Mouse (Mus musculus) lung, postnatal 4 days (tissue): Measurements from ENCODE around the gene Mgat4d.
"Not testable (repeated sequence)": the region's sequence is repeated elsewhere in the genome, so short reads cannot be mapped to it uniquely, and the experiment has no call there.

ENCODE experiments used
- DNase-seq, 2 experiments: peaks; one replicate each; pipeline ENCODE4 v3.0.0; 2021

Gene Mgat4d

DNA sequence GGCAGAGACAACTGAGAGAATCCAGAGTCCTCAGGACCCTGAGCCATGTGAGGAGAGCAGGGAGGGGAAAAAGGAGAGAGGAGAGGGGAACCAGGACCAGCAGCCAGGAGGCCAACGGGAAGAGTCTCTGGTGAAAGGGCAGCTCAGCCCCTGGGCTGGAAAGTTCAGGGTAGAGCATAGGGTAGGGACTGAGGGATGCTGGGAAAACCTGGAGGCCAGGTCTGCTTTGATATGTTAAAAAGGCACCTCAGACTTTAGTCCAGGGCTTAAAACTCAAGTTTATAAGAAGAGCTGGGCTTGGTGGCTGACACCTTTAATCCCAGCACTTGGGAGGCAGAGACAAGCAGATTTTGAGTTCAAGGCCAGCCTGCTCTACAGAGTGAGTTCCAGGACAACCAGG is 44.2 kb downstream of the Mgat4d start:
- no peak for DNase-seq

- DNase-seq: no peak
Measured at GRCm38 (mm10) chr8:83394325-83394724, 46.1 kb downstream of the Mgat4d start.

DNA sequence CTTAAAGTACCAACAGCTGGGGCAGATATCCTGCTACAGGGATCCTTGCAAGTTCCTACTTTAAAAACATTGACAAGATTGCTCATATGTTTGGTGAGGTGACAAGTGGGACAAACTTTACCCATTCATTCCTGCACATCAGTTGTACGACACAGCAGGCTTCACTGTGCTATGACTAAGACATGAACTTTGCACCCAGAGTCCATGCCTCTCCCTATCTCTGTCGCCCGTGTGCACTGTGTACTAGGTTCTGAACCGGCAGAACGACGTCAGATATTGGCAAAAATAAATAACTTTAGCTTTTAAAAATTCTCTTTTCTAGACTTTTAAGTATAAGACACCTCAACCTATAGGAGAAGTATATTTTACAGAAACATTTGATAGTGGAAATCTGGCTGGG is 48.4 kb downstream of the Mgat4d start:
- no peak for DNase-seq

- no peak for DNase-seq
Measured at GRCm38 (mm10) chr8:83397726-83398125, 49.5 kb downstream of the Mgat4d start.

DNA sequence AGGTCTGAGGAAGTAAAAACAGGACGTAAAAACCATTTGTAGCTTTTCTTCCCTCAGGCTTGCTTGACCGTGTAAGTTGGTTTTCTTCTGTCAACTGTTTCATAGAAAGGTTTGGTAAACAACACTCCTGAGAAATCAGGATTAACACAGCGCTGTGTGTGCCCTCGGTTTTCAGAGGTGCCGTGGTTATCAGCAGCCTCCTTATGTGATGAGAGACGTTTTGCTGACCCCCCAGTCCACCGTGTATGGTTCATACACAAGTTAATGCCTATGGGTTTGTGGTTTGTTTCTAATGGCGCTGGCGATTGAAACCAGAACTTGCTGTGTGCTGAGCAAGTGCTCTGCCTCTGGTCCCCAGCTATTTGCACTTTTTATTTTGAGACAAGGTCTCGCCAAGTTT is 57.3 kb downstream of the Mgat4d start:
- DNase-seq: no peak

DNA sequence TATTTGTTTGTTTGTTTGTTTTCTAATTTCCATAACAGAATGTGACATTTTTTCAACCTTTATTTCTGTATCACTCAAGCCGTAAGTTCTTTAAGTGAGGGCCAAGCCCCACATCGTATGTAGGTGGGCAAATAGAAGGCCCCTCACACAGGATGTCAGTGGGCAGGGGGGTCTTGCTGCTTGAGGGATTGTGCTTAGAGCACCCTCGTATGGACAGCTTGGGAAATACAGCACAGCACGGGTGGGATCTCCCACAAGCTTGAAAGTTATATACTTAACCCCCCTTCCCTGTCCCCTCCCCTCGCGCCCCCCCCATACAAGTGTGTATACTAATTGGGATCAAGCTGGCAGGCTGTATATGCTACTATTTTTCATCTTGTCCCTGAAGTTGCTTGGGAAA is 58.6 kb downstream of the Mgat4d start:
- no peak for DNase-seq

- DNase-seq: no peak
Measured at GRCm38 (mm10) chr8:83408496-83408895, 60.2 kb downstream of the Mgat4d start.

- DNase-seq: no peak
Measured at GRCm38 (mm10) chr8:83416878-83417277, 68.6 kb downstream of the Mgat4d start.

- no peak for DNase-seq
Measured at GRCm38 (mm10) chr8:83417970-83418369, 69.7 kb downstream of the Mgat4d start.

GRCm38 (mm10) chr8:83418805-83419516 is 70.7 kb downstream of the Mgat4d start:
- peak; percentile 25 to 53 for DNase-seq

DNA sequence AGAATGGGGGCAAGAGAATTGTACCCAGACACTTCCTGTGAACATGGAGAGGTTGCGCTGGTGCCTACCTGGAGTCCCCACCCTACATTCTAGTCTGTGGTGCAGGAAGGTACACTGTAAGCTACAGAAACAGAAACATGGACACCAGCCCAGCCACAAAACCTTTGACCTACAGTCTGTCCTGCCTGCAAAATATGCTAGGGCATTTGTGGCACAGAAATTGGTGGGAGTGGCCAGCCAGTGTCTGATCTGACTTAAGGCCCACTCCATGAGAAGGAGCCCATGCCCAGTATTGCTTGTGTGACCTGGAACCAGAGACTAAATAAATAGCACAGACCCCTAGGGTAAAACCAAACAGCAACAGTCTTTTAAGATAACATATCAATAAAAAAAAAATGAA is 73.1 kb downstream of the Mgat4d start:
- no peak for DNase-seq

DNA sequence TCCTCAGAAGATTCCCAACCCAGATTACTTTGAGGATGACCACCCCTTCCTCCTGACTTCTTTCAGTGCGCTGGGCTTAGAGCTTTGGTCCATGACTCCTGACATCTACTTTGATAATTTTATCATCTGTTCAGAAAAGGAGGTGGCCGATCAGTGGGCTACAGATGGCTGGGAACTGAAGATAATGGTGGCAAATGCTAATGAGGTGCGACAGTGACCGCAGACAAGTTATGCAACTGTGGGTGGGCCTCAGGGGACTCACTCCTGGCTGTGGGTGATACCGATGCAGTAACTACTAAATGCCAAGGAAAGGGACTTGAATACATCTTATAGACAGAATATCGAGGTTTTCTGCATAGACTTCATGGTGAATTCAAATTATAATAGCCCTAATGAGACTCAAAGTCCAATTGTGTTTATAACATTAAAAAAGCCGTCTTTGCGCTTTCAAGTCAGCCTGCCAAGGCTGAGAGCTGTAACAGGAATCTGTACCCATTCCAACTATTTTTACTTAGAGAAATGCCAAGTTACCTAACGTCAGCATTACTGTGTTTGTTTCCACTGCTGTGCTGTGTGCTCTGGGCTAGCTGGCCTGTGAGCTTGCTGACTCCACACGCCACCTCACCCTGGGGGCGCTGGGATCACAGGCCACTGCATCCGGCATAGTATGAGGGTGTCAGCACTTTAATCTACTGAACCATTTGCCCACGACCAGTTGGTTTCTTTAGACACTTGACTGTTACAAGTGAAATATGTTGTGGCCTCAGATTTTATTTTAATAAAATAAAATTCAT is 75.0 kb downstream of the Mgat4d start:
- peak in 1 of 2 experiments; percentile 48 for DNase-seq

DNA sequence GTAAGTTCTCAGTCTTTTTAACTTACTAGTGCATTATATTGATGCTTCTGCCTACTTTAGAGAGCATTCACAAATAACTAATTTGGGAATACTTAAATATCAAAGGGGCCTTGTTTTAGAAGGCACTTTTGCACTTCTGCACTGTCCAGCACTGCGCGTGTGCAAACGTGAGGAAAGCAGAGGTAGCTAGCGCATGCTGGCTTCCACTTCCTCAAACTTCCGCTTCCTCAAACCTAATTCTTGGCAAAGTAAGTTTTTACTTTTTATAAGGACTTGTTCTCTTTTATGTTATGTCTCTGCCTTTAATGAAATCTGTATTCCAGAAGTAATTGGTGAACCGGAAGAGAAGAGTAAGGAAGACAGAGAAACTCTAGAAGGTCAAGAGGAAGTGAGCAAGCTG is 76.9 kb downstream of the Mgat4d start:
- no peak for DNase-seq

DNA sequence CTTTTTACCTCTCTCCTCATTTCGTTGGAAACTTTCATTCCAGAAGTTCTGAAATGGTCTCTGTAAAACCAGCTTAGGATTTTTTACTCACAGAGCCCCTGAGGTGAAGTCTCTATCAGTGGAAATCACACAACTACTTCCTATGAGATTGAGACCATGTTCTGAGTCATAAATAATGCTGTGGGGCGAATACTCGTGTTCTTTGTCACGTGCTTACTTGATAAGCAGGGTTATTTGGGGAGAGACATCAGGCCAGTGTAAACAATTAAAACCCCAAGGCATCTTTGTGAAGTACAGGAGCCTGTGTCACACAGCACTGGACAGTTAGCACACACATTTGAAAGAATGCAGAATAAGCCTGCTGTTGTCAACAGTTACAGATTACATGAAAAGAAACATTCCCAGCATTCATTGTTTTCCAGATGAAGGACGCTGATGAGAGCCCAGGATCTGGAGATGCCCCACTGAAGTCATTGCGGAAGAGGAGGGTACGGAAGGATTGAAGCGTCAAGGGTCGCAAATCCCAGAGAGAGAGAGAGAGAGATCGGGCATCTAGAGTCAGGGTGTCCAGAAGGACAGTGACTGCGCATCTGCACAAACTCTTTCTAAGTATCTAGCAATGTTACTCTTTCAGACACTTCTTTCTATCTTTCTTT is 78.0 kb downstream of the Mgat4d start:
- DNase-seq: no peak

DNA sequence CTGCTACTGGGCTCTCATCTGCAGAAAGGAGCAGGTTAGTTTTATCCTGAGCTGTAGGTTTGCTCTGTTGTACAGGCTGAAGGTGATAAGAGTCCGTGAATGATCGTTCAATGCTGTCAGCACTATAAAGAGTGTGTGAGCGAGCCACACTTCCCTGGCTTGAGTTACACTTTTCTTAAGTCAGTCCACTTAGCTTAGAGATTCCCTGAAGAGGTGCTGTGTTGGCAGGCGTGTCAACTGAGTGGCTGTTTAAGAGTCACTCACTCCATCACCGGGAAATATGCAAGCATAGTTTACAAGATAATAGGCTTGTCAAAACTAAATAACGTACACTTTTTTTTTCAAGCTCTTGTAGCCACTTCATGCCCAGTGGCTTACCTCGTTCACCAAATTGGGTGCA is 78.7 kb downstream of the Mgat4d start:
- DNase-seq: peak in 1 of 2 experiments; percentile 57

DNA sequence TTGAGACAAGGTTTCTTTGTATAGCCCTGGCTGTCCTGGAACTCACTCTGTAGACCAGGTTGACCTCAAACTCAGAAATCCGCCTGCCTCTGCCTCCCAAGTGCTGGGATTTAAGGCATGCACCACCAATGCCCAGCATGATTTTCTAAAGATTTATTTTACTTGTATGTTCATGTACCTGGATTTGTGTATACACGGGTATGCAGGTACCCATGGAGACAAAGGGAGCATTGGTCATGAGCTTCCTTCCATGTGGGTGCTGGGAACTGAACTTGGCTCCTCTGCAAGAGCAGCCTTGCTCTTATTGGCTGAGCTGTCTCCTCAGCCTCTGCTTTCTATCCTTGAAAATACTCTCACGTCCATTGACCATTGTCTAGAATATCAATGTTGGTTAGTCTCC is 80.3 kb downstream of the Mgat4d start:
- not testable (repeated sequence) for DNase-seq

- DNase-seq: no peak
Measured at GRCm38 (mm10) chr8:83429071-83429524, 80.8 kb downstream of the Mgat4d start.
